Mouse (Mus musculus) kidney, postnatal 4 days (tissue): Measurements from ENCODE around the gene Ckm.
A peak's percentile ranks its signal among the peaks of the same experiment; 100 is the strongest.

Experiments used
- DNase-seq, 2 experiments: peaks; one replicate each; pipeline ENCODE4 v3.0.0; 2021; ENCODE audit warnings: mixed read lengths in 2 of 2

Gene Ckm

DNA sequence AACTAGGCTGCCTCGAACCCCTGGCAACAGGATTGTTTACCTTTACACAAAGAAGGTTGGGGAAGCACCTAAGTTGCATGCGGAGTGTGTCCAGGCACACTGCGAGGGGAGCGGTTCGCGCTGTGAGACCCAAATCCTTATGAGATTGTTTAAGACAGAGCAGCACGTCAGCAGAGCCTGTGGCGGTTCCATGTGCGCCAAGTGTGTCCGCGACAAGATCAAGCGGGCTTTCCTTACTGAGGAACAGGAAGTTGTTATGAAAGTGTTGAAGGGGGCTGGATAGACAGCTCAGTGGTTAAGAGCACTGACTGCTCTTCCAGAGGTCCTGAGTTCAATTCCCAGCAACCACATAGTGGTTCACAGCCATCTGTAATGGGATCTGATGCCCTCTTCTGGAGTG lies 63.7 kb downstream of the Ckm start:
- DNase-seq: no peak

GRCm38 (mm10) chr7:19469404-19469803 lies 64.8 kb downstream of the Ckm start:
- no peak for DNase-seq

DNA sequence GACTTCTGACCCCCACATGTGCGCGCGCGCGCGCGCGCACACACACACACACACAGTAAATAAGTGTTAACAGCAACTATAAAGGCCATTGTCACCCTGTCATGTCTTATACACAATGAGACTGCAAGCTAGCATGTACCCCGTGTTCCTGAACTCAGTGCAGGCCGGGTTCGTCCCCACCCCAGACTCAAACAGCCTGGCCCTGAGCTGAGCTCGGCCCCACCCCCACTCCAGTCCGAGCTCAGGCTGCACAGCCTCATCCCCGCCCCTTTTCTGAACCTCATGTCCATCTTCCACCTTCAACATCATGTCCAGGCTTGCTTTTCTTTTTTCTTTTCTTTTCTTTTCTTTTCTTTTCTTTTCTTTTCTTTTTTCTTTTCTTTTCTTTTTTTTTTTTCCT lies 65.7 kb downstream of the Ckm start:
- no peak for DNase-seq

- peak; percentile 52 to 71 for DNase-seq
These were observed 67.8 kb downstream of the Ckm start for GRCm38 (mm10) chr7:19472403-19472802.
